Mouse (Mus musculus) lung, adult 2 months (tissue): ENCODE data around the gene Nup153.

ENCODE experiments used
- CTCF ChIP-seq: fragments of 200-500 bp; IDR thresholded peaks from 2 replicates; pipeline ENCODE4 v1.5.1; 2011; ENCODE audit warnings: mild to moderate bottlenecking, low read length, control low read depth; ENCODE audit not compliant: insufficient read depth
- POLR2A ChIP-seq: fragments of 200-500 bp; IDR thresholded peaks from 2 replicates; pipeline ENCODE4 v1.6.1; 2011; ENCODE audit warnings: low read depth, mild to moderate bottlenecking, control low read depth, low read length, borderline replicate concordance; ENCODE audit errors: extremely low read depth

DNA sequence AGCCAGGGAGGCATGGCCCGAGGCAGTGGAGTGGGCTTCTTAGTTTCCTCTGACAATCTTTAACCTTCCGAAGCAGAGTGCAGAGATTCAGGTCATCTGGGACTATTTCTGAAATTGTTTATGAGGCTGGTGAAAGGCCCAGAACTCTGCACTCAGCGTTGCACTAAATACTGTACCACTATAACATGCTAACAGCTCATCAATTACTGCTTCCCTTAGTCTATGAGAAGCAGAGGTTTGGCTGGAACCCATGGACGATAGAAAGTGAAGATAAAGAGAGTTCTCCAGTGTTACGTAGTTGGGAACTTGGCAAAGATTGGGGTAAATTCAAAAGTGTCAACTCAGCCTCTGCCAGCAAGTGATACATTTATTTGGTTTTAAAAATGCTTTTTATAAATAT is 25.6 kb upstream of the Nup153 start:
- TF ChIP-seq CTCF (no peak), POLR2A (no peak)
